Mouse (Mus musculus): ENCODE measurements around the gene Dctn1. TPM values are rescaled to one million over a fixed set of nuclear protein-coding genes. Genes with fewer than 3 reads are reported as not detected.
"Not testable (repeated sequence)": the region's sequence is repeated elsewhere in the genome, so short reads cannot be mapped to it uniquely, and the experiment has no call there.

Dctn1 gene
- polyA plus RNA-seq, 1 experiment from 2014 or later, result 125 TPM

- H3K27ac ChIP-seq (ENCODE audit: low read depth, low read length), result no peak overlapping the region
- WGBS, result 82% methylated on average over 5 of the region's 5 CpGs
- no peak overlapping the region for H3K4me2 ChIP-seq (ENCODE audit: low read depth)
- no peaks in the 10 kb centered on the region for H3K9me3 ChIP-seq (ENCODE audit: control insufficient read depth, low read length)
- ATAC-seq (ENCODE audit: insufficient read depth, low FRiP score, low TSS enrichment) (no peak), DNase-seq (ENCODE audit: low spot score) (no peak)
- no peaks in the 10 kb centered on the region for H3K27me3 ChIP-seq (ENCODE audit: control insufficient read depth, insufficient read depth, low read length)
- H3K9ac ChIP-seq (ENCODE audit: low read length), result no peak overlapping the region
- H3K36me3 ChIP-seq (ENCODE audit: control insufficient read depth, insufficient read depth, low read length), result peaks cover 7% of the 10 kb centered on the region
- no peak overlapping the region for H3K4me3 ChIP-seq (ENCODE audit: low read depth, low read length)
- H3K4me1 ChIP-seq (ENCODE audit: control insufficient read depth, insufficient read depth, low read length), result 0 out of 2 replicates have a peak, but pooled peaks cover 4% of the 10 kb centered on the region
These were observed 12.2 kb upstream of the Dctn1 start for GRCm38 (mm10) chr6:83153485-83153884.

- 0 out of 2 replicates have a peak, but pooled peaks cover 4% of the 10 kb centered on the region for H3K4me1 ChIP-seq (ENCODE audit: control insufficient read depth, insufficient read depth, low read length)
- H3K27me3 ChIP-seq (ENCODE audit: control insufficient read depth, insufficient read depth, low read length), result peaks cover 7% of the 10 kb centered on the region
- H3K4me2 ChIP-seq (ENCODE audit: low read depth), result peak overlapping the region; percentile 91
- H3K4me3 ChIP-seq (ENCODE audit: low read depth, low read length), result peak overlapping the region; percentile 55
- no peak for DNase-seq (ENCODE audit: low spot score)
- 0 out of 2 replicates have a peak overlapping the region, but pooled peaks have one; percentile 28 for H3K27ac ChIP-seq (ENCODE audit: low read depth, low read length)
- peak overlapping the region; percentile 60 for H3K9ac ChIP-seq (ENCODE audit: low read length)
- no peaks in the 10 kb centered on the region for H3K9me3 ChIP-seq (ENCODE audit: control insufficient read depth, low read length)
- ATAC-seq (ENCODE audit: insufficient read depth, low FRiP score, low TSS enrichment), result peak; percentile 42
- 8% methylated on average over 23 of the region's 23 CpGs for WGBS
- peaks cover 4% of the 10 kb centered on the region; the same call in 1 of the 2 replicates for H3K36me3 ChIP-seq (ENCODE audit: control insufficient read depth, insufficient read depth, low read length)
These were observed 10.0 kb upstream of the Dctn1 start for GRCm38 (mm10) chr6:83155552-83156238.

DNA sequence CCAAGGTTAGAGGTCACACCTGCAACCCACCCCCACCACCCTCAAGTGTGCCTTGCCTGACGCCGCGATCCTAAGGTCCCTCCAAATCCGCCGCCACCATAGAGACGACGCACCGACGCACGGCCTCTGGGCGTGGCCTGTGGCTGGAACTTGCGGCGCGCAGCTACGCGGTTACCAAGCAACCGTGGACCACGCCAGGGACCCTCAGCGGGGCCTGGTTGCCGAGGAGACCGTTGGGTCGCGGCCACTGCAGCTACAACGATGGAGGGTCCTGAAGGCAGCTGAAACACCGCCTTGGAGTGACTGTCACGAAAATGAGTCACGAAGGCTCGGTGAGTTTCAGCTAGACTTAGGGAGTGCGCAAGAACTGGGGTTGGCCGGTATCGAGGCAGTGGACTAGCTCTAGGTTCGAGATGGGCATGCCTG lies 9.4 kb upstream of the Dctn1 start, which contains the start of the genes Wdr54 and 1700003E16Rik:
Wdr54 (minus strand) TSS at position 139 of the 426 bp plus-strand sequence.
1700003E16Rik (plus strand) TSS at position 146 of the 426 bp plus-strand sequence.
- peaks cover 13% of the 10 kb centered on the region for H3K27me3 ChIP-seq (ENCODE audit: control insufficient read depth, insufficient read depth, low read length)
- DNase-seq (ENCODE audit: low spot score), result peak; percentile 93
- no peaks in the 10 kb centered on the region for H3K9me3 ChIP-seq (ENCODE audit: control insufficient read depth, low read length)
- peak; percentile 94 for ATAC-seq (ENCODE audit: insufficient read depth, low FRiP score, low TSS enrichment)
- H3K27ac ChIP-seq (ENCODE audit: low read depth, low read length), result 0 out of 2 replicates have a peak within 1 kb of the TSS, but pooled peaks have one; percentile 28
- peak within 1 kb of the TSS; percentile 55 for H3K4me3 ChIP-seq (ENCODE audit: low read depth, low read length)
- H3K9ac ChIP-seq (ENCODE audit: low read length), result peak within 1 kb of the TSS; percentile 60
- 0 out of 2 replicates have a peak, but pooled peaks cover 4% of the 10 kb centered on the region for H3K4me1 ChIP-seq (ENCODE audit: control insufficient read depth, insufficient read depth, low read length)
- H3K36me3 ChIP-seq (ENCODE audit: control insufficient read depth, insufficient read depth, low read length), result peaks cover 4% of the 10 kb centered on the region; the same call in 1 of the 2 replicates
- 2% methylated on average over 32 of the region's 32 CpGs for WGBS
- H3K4me2 ChIP-seq (ENCODE audit: low read depth), result peak within 1 kb of the TSS; percentile 91

DNA sequence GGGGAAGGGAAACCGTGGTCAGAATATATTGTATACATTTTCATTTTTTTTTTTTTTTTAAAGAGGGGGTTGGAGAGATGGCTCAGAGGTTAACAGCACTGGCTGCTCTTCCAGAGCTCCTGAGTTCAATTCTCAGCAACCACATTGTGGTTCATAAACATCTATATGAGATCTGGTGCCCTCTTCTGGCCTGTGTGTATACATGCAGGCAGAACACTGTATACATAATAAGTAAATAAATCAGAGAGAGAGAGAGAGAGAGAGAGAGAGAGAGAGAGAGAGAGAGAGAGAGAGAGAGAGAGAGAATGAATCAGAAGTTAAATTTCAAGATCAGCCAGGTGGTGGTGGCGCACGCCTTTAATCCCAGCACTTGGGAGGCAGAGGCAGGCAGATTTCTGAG lies 6.3 kb upstream of the Dctn1 start:
- ATAC-seq (ENCODE audit: insufficient read depth, low FRiP score, low TSS enrichment); H3K4me1 ChIP-seq (ENCODE audit: control insufficient read depth, insufficient read depth, low read length); H3K4me3 ChIP-seq (ENCODE audit: low read depth, low read length); H3K4me2 ChIP-seq (ENCODE audit: low read depth); H3K27ac ChIP-seq (ENCODE audit: low read depth, low read length); H3K9me3 ChIP-seq (ENCODE audit: control insufficient read depth, low read length); H3K36me3 ChIP-seq (ENCODE audit: control insufficient read depth, insufficient read depth, low read length); H3K9ac ChIP-seq (ENCODE audit: low read length): not testable (repeated sequence)
- H3K27me3 ChIP-seq (ENCODE audit: control insufficient read depth, insufficient read depth, low read length), result peaks cover 27% of the 10 kb centered on the region
- DNase-seq (ENCODE audit: low spot score), result peak; percentile 55
- 40% methylated on average over 3 of the region's 3 CpGs for WGBS

- H3K9me3 ChIP-seq (ENCODE audit: control insufficient read depth, low read length), result no peaks in the 10 kb centered on the region
- ATAC-seq (ENCODE audit: insufficient read depth, low FRiP score, low TSS enrichment), result no peak
- peak overlapping the region; percentile 26 for H3K4me3 ChIP-seq (ENCODE audit: low read depth, low read length)
- WGBS, result 5% methylated on average over 19 of the region's 19 CpGs
- H3K27ac ChIP-seq (ENCODE audit: low read depth, low read length), result no peak overlapping the region
- peak overlapping the region; percentile 41 for H3K4me2 ChIP-seq (ENCODE audit: low read depth)
- no peaks in the 10 kb centered on the region for H3K36me3 ChIP-seq (ENCODE audit: control insufficient read depth, insufficient read depth, low read length)
- H3K27me3 ChIP-seq (ENCODE audit: control insufficient read depth, insufficient read depth, low read length), result peaks cover 27% of the 10 kb centered on the region
- H3K4me1 ChIP-seq (ENCODE audit: control insufficient read depth, insufficient read depth, low read length), result peaks cover 5% of the 10 kb centered on the region; the same call in 1 of the 2 replicates
- H3K9ac ChIP-seq (ENCODE audit: low read length), result no peak overlapping the region
- DNase-seq (ENCODE audit: low spot score), result no peak
These were observed 4.3 kb upstream of the Dctn1 start for GRCm38 (mm10) chr6:83161442-83161841.

DNA sequence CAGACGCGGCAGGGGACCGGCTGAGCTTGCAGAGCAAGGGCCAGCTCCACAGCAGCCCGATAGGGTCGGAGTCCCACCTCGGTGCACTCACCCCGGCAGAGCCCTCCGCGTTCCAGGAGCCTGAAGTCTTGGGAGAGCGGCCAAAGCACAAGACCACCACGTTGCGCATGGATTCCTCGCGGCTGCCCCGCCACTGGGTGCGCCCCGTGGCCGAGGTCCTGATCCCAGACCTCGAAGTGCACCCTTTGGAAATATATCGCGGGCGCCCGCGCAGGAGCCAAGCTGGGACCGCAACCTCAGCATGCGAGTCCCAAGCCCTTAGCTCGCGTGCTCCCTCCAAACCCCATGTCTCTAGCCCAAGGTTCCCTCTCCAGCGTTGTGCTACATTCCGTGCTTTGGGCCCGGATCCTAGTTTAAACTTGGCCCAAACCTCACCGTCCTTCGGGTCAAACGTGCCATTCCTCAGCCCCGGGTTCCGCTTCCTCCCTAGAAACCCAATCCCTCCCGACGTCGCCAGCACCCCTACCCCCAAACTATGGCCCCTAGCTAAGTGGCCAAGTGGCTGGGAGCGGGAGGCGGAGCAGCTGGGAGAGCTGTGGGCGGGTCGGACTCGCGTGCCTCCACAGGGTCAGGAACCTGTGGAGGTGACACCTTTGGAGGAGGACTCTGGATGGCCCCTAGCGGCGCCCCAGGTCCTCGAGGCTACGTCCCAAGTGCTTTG lies 3.6 kb upstream of the Dctn1 start:
- H3K4me1 ChIP-seq (ENCODE audit: control insufficient read depth, insufficient read depth, low read length), result peaks cover 10% of the 10 kb centered on the region; the same call in 1 of the 2 replicates
- H3K9me3 ChIP-seq (ENCODE audit: control insufficient read depth, low read length), result no peaks in the 10 kb centered on the region
- peak overlapping the region; percentile 15; the same call in 1 of the 2 replicates for H3K9ac ChIP-seq (ENCODE audit: low read length)
- under 1% methylated on average over 49 of the region's 49 CpGs for WGBS
- peak overlapping the region; percentile 41 for H3K4me2 ChIP-seq (ENCODE audit: low read depth)
- H3K36me3 ChIP-seq (ENCODE audit: control insufficient read depth, insufficient read depth, low read length), result no peaks in the 10 kb centered on the region
- ATAC-seq (ENCODE audit: insufficient read depth, low FRiP score, low TSS enrichment) (no peak), DNase-seq (ENCODE audit: low spot score) (peak; percentile 41)
- H3K27ac ChIP-seq (ENCODE audit: low read depth, low read length), result no peak overlapping the region
- peaks cover 27% of the 10 kb centered on the region for H3K27me3 ChIP-seq (ENCODE audit: control insufficient read depth, insufficient read depth, low read length)
- H3K4me3 ChIP-seq (ENCODE audit: low read depth, low read length), result peak overlapping the region; percentile 26

GRCm38 (mm10) chr6:83162701-83163100 lies 3.0 kb upstream of the Dctn1 start:
- DNase-seq (ENCODE audit: low spot score), result peak; percentile 74
- Histone ChIP-seq H3K27ac (ENCODE audit: low read depth, low read length) (no peak overlapping the region), H3K9ac (ENCODE audit: low read length) (no peak overlapping the region), H3K4me1 (ENCODE audit: control insufficient read depth, insufficient read depth, low read length) (peaks cover 12% of the 10 kb centered on the region; the same call in 1 of the 2 replicates), H3K36me3 (ENCODE audit: control insufficient read depth, insufficient read depth, low read length) (no peaks in the 10 kb centered on the region), H3K4me2 (ENCODE audit: low read depth) (peak overlapping the region; percentile 41), H3K9me3 (ENCODE audit: control insufficient read depth, low read length) (no peaks in the 10 kb centered on the region), H3K4me3 (ENCODE audit: low read depth, low read length) (peak overlapping the region; percentile 26; the same call in 1 of the 2 replicates), H3K27me3 (ENCODE audit: control insufficient read depth, insufficient read depth, low read length) (peaks cover 27% of the 10 kb centered on the region)
- ATAC-seq (ENCODE audit: insufficient read depth, low FRiP score, low TSS enrichment), result no peak
- 0% methylated on average over 8 of the region's 8 CpGs for WGBS

GRCm38 (mm10) chr6:83165026-83165606 lies 604 bp upstream of the Dctn1 start:
- ATAC-seq (ENCODE audit: insufficient read depth, low FRiP score, low TSS enrichment), result peak; percentile 32; the same call in 1 of the 2 replicates
- H3K9me3 ChIP-seq (ENCODE audit: control insufficient read depth, low read length), result no peaks in the 10 kb centered on the region
- peak overlapping the region; percentile 82 for H3K9ac ChIP-seq (ENCODE audit: low read length)
- H3K4me1 ChIP-seq (ENCODE audit: control insufficient read depth, insufficient read depth, low read length), result peaks cover 12% of the 10 kb centered on the region; the same call in 1 of the 2 replicates
- 6% methylated on average over 6 of the region's 6 CpGs for WGBS
- H3K4me3 ChIP-seq (ENCODE audit: low read depth, low read length), result peak overlapping the region; percentile 87
- peaks cover 26% of the 10 kb centered on the region for H3K27me3 ChIP-seq (ENCODE audit: control insufficient read depth, insufficient read depth, low read length)
- peak overlapping the region; percentile 87 for H3K4me2 ChIP-seq (ENCODE audit: low read depth)
- H3K27ac ChIP-seq (ENCODE audit: low read depth, low read length), result no peak overlapping the region
- H3K36me3 ChIP-seq (ENCODE audit: control insufficient read depth, insufficient read depth, low read length), result no peaks in the 10 kb centered on the region
- peak; percentile 26 for DNase-seq (ENCODE audit: low spot score)
